Mouse (Mus musculus) c-Kit-positive CD71-positive TER-119-negative erythroid progenitor cells, embryonic 14.5 days (primary cell): Measurements from ENCODE around the gene Fbxo36.
A peak's percentile ranks its signal among the peaks of the same experiment; 100 is the strongest.

Experiments
- DNase-seq: peaks from one replicate; pipeline ENCODE4 v3.0.0-alpha.2; 2013; ENCODE audit warnings: low read depth

Gene Fbxo36

DNA sequence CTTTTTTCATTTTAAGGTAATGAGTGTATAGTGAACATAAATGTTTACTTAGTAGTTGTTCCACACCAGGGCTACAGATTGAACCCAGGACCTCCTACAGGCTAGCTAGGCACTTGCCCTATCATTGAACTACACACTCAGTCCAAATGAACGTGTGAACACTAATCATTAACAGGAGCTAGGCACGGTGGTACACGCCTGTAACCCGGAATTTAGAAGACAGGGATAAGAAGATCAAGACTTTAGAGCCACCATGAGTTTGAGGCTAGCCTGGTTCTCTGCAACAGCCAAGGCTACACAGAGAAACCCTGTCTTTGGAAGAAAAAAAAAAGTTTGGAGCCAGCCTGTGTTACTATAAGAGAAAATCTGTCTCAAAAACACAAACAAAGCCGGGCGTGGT lies 20.0 kb downstream of the Fbxo36 start:
- no peak for DNase-seq

DNA sequence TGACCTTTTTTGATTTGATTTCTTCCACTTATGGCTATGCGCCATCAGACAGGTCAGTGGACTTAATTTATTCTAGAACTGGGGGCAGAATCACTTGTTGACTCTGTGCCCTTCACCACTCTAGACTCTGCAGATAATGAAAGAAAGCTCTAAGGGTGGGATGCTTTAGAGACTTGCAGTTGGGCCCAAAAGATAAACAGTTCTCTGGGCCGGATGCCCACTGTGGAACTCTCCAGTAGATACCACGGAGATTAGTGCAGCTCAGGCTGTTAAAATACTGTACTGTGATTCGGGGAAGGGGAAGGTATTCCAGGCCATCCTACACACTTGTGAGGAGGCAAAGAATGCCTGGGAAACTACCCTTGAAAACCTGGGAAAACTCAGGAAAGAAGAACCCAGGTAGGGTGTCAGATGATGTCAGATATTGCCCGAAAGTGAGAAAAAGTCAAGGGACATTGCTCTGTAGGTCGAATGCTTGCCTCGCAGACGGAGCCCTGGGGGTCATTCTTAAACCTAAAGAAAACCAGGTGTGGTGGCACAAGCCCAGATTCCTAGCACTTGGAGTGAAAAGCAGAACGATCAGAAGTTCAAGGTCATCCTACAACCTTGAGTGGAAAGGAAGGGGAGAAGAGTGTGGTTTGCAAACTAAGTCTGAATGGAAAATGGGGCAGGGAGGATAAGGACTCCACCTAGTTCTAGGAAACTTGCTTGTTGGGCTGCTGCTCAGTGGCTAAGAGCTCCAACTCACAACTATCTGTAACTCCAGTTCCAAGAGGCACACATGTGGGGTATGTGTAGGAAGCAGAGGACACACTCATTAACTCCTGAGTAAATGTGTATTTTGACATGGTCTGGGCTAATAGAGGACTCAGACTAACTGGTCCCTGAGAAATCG lies 21.0 kb downstream of the Fbxo36 start:
- no peak for DNase-seq

DNA sequence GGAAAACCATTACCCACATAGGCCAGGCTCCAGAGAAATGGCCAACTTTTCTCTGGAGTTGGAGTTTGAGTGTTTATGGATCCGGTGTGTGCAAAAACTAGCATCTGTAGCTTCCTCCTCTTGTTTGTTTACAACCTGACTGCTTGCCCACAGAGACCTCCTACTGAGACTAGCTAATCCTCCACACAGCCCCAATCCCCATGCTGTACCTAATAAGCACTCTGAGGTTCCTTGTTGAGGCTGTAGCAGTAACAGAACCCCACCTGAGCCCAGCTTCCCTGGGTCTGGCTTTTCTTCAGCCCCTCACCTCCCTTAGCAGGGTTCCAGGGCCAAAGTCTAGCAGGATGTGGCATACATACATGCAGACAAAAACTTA lies 21.6 kb downstream of the Fbxo36 start:
- DNase-seq: no peak

- no peak for DNase-seq
These were observed 25.0 kb downstream of the Fbxo36 start for GRCm38 (mm10) chr1:84864645-84865044.

- no peak for DNase-seq
These were observed 26.6 kb downstream of the Fbxo36 start for GRCm38 (mm10) chr1:84866231-84866630.

DNA sequence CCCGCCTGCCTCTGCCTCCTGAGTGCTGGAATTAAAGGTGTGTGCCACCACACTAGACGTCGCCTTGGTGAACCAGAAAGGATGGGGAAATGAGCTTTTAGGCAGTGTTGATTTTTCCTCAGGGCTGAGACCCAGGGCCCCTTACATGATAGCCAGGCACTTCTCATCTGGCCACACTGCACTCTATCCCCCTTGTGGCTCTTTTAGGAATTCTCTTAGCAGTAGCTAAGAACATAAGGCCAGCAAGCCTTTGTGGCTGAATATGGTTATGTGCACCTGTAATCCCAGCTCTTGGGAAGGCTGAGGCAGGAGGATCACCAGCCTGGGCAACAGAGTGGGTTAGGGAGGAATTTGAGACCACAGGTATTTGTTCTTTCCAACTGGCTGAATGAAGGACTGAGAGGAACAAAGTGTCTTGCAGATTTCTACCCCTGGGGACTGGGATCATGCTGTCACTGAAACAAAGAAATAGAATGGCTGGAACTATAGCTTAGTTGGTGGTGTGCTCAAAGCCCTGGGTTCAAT lies 27.1 kb downstream of the Fbxo36 start:
- DNase-seq: no peak

GRCm38 (mm10) chr1:84868311-84868710 lies 28.7 kb downstream of the Fbxo36 start:
- DNase-seq: no peak

- DNase-seq: no peak
These were observed 29.2 kb downstream of the Fbxo36 start for GRCm38 (mm10) chr1:84868841-84869240.

DNA sequence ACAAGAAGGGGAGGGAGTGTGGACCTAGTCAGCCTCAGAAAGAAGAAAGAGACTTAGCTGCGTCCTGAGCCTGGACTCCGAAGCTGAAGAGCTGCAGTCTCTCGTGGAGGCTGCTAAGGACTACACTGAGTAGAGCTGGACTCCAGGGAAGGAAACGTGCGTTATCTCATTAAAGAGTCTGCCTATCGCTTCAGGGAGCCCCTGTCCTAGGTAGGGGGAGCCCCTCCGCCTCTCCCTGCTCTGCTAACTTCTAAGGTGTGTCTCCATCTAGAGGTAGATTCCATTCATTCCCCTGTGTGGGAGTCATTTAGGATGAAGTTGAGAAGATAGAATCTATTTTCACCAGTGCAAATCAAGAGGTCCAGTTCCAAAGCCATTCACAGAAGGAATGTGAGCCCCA lies 29.9 kb downstream of the Fbxo36 start:
- no peak for DNase-seq

GRCm38 (mm10) chr1:84871131-84871530 lies 31.5 kb downstream of the Fbxo36 start:
- no peak for DNase-seq

- no peak for DNase-seq
These were observed 32.5 kb downstream of the Fbxo36 start for GRCm38 (mm10) chr1:84872105-84872504.

DNA sequence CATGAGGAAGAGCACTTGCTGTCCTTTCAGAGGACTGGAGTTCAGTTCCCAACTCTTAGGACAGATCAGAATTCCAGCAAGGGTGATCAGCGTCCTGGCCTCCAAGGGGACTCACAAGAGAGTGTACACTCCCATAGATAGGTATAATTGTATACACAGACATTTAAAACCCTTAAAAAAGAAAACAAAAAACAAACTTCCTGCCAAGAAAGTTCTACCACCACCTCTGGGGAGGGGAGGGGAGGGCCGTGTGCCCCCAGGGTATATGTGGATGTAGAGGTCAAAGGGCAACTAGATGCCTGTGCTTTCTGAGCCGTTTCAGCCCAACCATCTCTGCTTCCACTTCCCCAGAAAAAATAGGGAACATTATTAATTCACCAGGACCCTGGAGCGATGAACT lies 33.3 kb downstream of the Fbxo36 start:
- no peak for DNase-seq

DNA sequence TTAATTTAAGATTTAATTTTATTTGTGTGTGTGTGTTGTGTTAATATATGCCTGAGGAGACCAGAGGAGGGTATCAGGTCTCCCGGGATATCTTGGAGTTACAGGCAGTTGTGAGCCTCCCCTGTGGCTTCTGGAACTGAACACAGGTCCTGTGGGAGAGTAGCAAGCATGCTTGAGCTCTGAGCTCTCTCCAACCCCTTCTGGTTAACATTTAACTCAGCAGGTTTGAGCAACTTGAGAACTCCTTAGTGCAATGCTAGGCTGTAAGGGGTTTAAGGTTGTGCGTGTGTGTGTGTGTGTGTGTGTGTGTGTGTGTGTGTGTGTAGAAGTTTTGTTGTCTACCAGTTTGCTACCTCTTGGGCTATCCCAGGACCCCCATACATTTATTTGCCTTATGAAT lies 37.9 kb downstream of the Fbxo36 start:
- no peak for DNase-seq

DNA sequence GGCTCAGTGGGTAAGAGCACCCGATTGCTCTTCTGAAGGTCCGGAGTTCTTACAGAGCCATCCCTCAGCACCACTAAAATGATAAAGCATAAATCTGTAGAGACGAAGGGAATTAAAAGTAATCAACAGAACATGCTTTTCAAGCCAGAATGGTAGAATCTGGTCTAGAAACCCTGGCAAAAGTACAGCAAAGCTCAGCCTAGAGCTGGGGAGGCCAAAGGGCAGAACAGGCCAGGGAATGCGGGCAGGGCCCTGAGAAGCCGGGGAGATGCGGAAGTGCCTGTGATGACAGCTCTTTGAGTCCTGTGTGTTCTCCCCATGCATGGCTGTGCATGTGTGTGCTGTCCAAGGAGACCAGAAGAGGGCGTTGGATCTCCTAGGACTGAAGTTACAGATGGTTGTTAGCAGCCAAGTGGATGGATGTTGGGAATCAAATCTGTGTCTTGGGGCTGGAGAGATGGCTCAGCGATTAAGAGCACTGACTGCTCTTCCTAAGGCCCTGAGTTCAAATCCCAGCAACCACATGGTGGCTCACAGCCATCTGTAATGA lies 40.0 kb downstream of the Fbxo36 start:
- DNase-seq: no peak

DNA sequence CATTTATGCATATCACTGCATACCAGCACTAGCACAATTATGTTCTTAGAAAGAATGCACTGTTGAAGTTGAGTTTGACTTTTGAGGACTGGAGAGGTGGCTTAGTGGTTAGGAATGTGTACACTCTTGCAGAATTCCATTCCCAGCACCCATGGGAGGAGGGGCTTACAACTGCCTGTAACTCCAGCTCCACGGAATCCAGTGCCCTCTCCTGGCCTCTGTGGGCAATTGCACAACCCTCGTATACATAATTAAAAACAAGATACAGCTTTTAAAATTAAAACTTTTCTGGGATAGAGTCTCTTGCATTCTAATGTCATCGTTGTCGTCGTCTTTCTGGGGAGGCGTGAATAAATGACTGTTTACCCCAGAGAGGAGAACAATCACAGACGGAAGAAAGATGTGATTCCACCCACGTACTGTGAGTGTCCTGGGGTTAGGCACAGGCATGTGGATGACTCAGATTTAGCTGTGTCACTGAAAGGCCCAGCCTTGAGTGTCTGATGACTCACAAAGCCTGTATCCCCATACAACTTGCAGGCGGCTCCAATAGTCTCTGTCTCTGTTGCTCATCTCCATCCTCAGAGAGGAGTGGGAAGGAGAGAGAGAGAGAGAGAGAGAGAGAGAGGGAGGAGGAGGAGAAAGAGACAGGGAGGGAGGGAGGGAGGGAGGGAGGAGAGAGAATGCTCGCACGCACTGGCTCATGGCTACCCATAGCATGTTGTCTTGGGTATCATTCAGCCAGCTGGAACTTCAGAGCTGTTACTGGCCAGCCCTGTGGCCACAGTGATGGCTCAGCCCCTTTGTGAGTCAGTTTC lies 41.8 kb downstream of the Fbxo36 start:
- DNase-seq: no peak

GRCm38 (mm10) chr1:84882066-84882532 lies 42.5 kb downstream of the Fbxo36 start:
- DNase-seq: no peak

DNA sequence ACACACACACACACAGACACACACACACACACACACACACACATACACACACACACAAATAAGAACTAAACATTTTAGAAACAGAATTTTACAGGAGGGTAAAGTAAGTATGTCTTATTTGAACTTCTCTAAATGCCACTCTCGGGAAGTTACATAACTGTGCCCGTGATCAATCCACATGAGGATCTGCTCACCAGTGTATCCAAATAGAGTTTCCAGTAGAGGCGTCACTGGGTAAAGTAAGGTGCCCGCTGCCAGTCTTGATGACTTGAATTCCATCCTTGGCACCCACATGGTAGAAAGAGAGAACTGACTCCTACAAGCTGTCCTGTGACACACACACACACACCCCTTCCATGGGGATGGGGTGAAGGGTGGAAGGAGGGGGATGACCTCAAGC lies 43.3 kb downstream of the Fbxo36 start:
- no peak for DNase-seq

DNA sequence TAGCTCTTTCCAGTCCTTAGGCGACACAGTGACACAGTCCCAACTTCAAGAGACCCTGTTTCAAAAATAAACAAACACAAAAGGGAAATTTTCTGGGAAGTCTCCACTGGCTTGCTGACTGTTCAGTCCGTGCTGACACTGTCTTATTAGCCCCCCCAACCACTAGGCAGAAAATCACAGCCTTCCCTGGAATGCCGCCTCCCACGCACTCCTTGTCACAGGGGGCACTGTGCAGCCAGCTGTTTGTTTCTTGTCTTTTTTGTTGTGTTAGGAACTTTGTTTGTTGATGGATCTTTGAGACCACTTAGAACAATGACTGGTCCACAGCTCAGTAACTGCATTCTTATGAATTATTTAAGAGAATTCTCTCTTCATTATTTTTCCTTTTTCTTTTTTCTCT lies 44.2 kb downstream of the Fbxo36 start:
- DNase-seq: no peak

- DNase-seq: peak; percentile 31
These were observed 45.5 kb downstream of the Fbxo36 start for GRCm38 (mm10) chr1:84885174-84885573.

DNA sequence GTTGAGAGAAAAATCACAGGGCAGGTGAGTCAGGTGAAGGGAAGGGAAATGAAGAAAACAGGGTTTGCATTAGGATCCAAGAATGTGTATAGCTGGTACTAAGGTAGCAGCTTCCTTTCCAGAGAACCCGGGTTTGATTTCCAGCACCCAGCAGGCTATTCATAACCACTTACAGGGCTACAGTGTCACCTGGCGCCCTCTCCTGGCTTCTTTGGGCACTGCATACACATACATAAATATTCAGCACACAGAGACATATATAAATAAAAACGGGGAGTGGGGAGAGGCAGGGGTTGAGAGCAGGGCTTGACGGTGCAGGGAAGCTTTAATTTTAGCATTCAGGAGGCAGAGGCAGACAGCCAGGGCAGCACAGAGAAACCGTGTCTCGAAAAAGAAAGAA lies 46.3 kb downstream of the Fbxo36 start:
- DNase-seq: no peak

DNA sequence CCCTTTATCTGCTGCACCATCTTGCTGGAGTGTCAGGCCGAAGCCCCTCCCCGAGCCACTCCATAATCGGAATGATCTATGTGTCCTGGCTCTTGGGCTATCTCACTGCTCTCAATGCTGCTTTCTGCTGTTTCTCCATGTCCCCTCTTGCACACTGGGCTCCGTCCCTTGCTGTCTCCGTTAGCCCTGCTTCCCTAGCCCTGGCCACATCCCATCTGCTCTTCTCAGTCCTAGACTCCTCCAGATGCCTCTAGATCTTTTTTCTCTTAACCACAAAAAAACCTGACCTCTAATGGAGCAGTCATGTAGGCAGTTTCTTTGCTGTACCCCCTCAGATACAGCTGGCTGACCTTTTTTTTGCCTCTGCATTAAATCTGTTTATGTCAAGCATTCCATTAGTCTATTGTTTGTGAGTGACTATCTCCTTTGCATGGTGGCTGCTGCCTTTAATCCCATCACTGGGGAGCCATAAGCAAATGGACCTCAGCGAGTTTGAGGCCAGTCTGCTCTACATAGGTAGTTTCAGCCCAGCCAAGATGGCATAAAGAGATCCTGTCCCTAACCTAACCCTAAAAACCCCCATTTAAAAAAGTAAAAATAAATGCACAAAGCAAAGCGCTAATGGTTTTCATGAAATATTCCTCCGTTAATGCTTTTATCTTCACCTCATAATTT lies 49.8 kb downstream of the Fbxo36 start:
- DNase-seq: no peak

- no peak for DNase-seq
These were observed 50.4 kb downstream of the Fbxo36 start for GRCm38 (mm10) chr1:84890005-84890393.
